Mouse (Mus musculus): ENCODE results near the gene Gm49361.

DNA sequence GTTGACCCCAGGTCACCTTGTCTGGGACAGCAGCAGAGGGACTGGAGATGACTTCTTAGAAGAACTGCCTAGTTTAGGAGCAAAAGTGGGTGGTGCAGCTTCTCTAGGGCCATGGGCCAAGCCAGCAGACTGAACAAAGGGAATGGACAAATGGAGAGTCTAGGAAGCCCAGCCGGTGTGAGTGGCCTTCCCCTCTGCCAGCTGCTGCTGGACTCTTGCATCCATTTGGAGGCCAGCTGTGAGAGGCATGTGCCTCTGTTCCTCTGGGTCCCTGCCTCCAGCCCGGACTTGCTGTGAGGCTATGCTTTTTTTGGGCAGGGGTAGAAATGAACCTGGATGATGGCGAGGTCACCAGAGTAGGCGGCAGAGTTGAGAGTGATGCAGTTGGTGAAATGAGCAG is 12.3 kb upstream of the Gm49361 start, which contains the start of gene Lats2:
- TF ChIP-seq POLR2A (IDR thresholded peaks at IDR 0.05; ENCODE audit: borderline replicate concordance, low read depth, low read length) = no peak
- TF ChIP-seq CTCF (IDR thresholded peaks at IDR 0.05; ENCODE audit: low read depth, low read length) = no peak

All from bone marrow macrophage, adult 2 months (primary cell).